7 mouse cellular contexts compared by ENCODE assay signal in the genomic region with DNA sequence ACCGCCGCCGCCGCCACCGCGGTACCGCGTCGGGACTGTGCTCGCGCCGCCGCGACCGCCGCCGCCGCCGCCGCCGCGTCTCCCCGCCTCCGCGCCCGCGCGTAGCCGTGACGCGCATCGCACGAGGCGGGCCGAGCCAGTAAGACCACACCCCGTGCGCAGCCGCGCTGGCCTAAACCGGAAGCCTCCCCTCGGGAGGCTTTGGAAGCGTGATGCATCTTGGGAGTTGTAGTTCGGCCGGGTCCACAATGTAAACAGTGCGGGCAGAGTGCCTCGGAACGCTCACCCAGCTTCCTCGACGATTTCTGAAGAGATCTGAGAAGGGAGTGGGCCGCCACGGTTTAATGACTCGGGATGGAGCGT. TPM values are rescaled to one million over a fixed set of nuclear protein-coding genes. Genes with fewer than 3 reads are reported as not detected.
DNase-seq lines count a peak whose midpoint lies in the region; ATAC-seq and TF ChIP-seq lines count a peak whose summit lies in the region.

No protein-coding gene starts in this region.

- peak; percentile 94 for DNase-seq in adrenal gland, postnatal 25 days
- DNase-seq in heart, adult 2 months = peak; percentile 94 to 97
- peak; percentile 94 to 95 for DNase-seq in kidney, adult 8-10 months
- peak; percentile 91 to 99 for DNase-seq in spleen, postnatal 10 days (ENCODE audit: low spot score in 2 of 2)

- WGBS in embryonic facial prominence, embryonic 12.5 days = under 1% methylated on average over 34 of the region's 53 CpGs
- under 1% methylated on average over 34 of the region's 53 CpGs for WGBS in heart, adult 2 months
- WGBS in limb, embryonic 13.5 days = 0% methylated on average over 19 of the region's 53 CpGs
- under 1% methylated on average over 53 of the region's 53 CpGs for WGBS in midbrain, embryonic 16.5 days

- H3K4me3 ChIP-seq in embryonic facial prominence, embryonic 12.5 days = peak overlapping the region; percentile 83
- peak overlapping the region; percentile 79 for H3K4me3 ChIP-seq in heart, adult 2 months
- H3K4me3 ChIP-seq in limb, embryonic 13.5 days = peak overlapping the region; percentile 84
- H3K4me3 ChIP-seq in midbrain, embryonic 16.5 days (ENCODE audit: low read depth, low read length) = peak overlapping the region; percentile 83

- H3K27me3 ChIP-seq in embryonic facial prominence, embryonic 12.5 days = no peaks in the 10 kb centered on the region
- H3K27me3 ChIP-seq in heart, adult 2 months (ENCODE audit: control insufficient read depth, insufficient read depth, low read length) = no peaks in the 10 kb centered on the region
- H3K27me3 ChIP-seq in limb, embryonic 13.5 days = no peaks in the 10 kb centered on the region
- H3K27me3 ChIP-seq in midbrain, embryonic 16.5 days (ENCODE audit: control insufficient read depth, insufficient read depth, low read depth, low read length) = no peaks in the 10 kb centered on the region

- H3K36me3 ChIP-seq in embryonic facial prominence, embryonic 12.5 days = no peaks in the 10 kb centered on the region
- peaks cover 15% of the 10 kb centered on the region for H3K36me3 ChIP-seq in heart, adult 2 months (ENCODE audit: control insufficient read depth, insufficient read depth, low read length)
- H3K36me3 ChIP-seq in limb, embryonic 13.5 days = no peaks in the 10 kb centered on the region
- H3K36me3 ChIP-seq in midbrain, embryonic 16.5 days (ENCODE audit: control insufficient read depth, insufficient read depth, low read length) = no peaks in the 10 kb centered on the region

- peak overlapping the region; percentile 77 for H3K27ac ChIP-seq in embryonic facial prominence, embryonic 12.5 days
- H3K27ac ChIP-seq in heart, adult 2 months = peak overlapping the region; percentile 84
- H3K27ac ChIP-seq in limb, embryonic 13.5 days = peak overlapping the region; percentile 75; the same call in 1 of the 2 replicates
- peak overlapping the region; percentile 92 for H3K27ac ChIP-seq in midbrain, embryonic 16.5 days (ENCODE audit: low read length)

- H3K4me1 ChIP-seq in embryonic facial prominence, embryonic 12.5 days = peaks cover 6% of the 10 kb centered on the region
- peaks cover 4% of the 10 kb centered on the region for H3K4me1 ChIP-seq in heart, adult 2 months (ENCODE audit: control insufficient read depth, insufficient read depth, low read length)
- H3K4me1 ChIP-seq in limb, embryonic 13.5 days = peaks cover 21% of the 10 kb centered on the region
- H3K4me1 ChIP-seq in midbrain, embryonic 16.5 days (ENCODE audit: control insufficient read depth, insufficient read depth, low read length) = peaks cover 17% of the 10 kb centered on the region

- no peak for TF ChIP-seq CTCF in heart, adult 2 months (IDR thresholded peaks at IDR 0.05)

- no peaks in the 10 kb centered on the region for H3K9me3 ChIP-seq in embryonic facial prominence, embryonic 12.5 days
- no peaks in the 10 kb centered on the region for H3K9me3 ChIP-seq in limb, embryonic 13.5 days
- no peaks in the 10 kb centered on the region for H3K9me3 ChIP-seq in midbrain, embryonic 16.5 days (replicated peaks; ENCODE audit: control insufficient read depth, low read length, poor library complexity, severe bottlenecking)

- ATAC-seq in embryonic facial prominence, embryonic 12.5 days (ENCODE audit: insufficient number of reproducible peaks, insufficient read depth, low FRiP score, low TSS enrichment) = peak; percentile 98
- peak; percentile 99 for ATAC-seq in limb, embryonic 13.5 days (ENCODE audit: low FRiP score, low read depth)
- ATAC-seq in midbrain, embryonic 16.5 days = peak; percentile 99

- peak overlapping the region; percentile 48 for H3K4me2 ChIP-seq in embryonic facial prominence, embryonic 12.5 days (replicated peaks)
- peak overlapping the region; percentile 61 for H3K4me2 ChIP-seq in limb, embryonic 13.5 days (replicated peaks)
- peak overlapping the region; percentile 49 for H3K4me2 ChIP-seq in midbrain, embryonic 16.5 days (ENCODE audit: low read length)

- intact Hi-C loops in heart, adult 2 months (cut with DNase I) = loop anchor here (2.0 to 5.0 kb wide), 2 partner anchors 34 to 42 kb away; no protein-coding TSS in a partner anchor

- peak overlapping the region; percentile 75 for H3K9ac ChIP-seq in embryonic facial prominence, embryonic 12.5 days
- H3K9ac ChIP-seq in heart, adult 2 months (ENCODE audit: low read depth, low read length) = peak overlapping the region; percentile 95
- peak overlapping the region; percentile 86 for H3K9ac ChIP-seq in limb, embryonic 13.5 days
- H3K9ac ChIP-seq in midbrain, embryonic 16.5 days (ENCODE audit: low read depth, low read length) = peak overlapping the region; percentile 89

- peaks cover 7% of the 10 kb centered on the region for H3K79me2 ChIP-seq in heart, adult 2 months (replicated peaks; ENCODE audit: control insufficient read depth, insufficient read depth, low read length)

- TF ChIP-seq EP300 in heart, adult 2 months (IDR thresholded peaks at IDR 0.05; ENCODE audit: insufficient read depth, low read depth, low read length) = peak; percentile 65; the same call in 1 of the 2 replicates

- TF ChIP-seq POLR2A in heart, adult 2 months (IDR thresholded peaks at IDR 0.05; ENCODE audit: insufficient read depth, low read depth, low read length) = peak; percentile 88

RNA-seq across cellular contexts. Expression of a gene that starts 28.9 kb away (rescaled TPM):
- 139 and 144 TPM in 2 replicates for total RNA-seq in adrenal gland, postnatal 25 days (2021)
- 28.4 and 30.2 TPM in 2 replicates for polyA plus RNA-seq in embryonic facial prominence, embryonic 12.5 days (2016; fragmentation: Nextera tagmentation; extraction: Ambion mirVana)
- 10 to 100 TPM; 62.7 to 63.6 TPM for total RNA-seq in heart, adult 2 months (2021)
- 57.0 and 72.2 TPM in 2 replicates for polyA plus RNA-seq in heart, adult 2 months (2012; rRNA removed)
- polyA plus RNA-seq in limb, embryonic 13.5 days (2015; fragmentation: Nextera tagmentation; extraction: Ambion mirVana) = 35.5 and 36.8 TPM in 2 replicates
- 32.8 and 39.3 TPM in 2 replicates for polyA plus RNA-seq in midbrain, embryonic 16.5 days (2015; fragmentation: Nextera tagmentation; extraction: Ambion mirVana)

RNA-seq across cellular contexts. Expression of a gene that starts 58.1 kb away (rescaled TPM):
- total RNA-seq in adrenal gland, postnatal 25 days (2021) = not detected in 2 replicates
- polyA plus RNA-seq in embryonic facial prominence, embryonic 12.5 days (2016; fragmentation: Nextera tagmentation; extraction: Ambion mirVana) = 0.04 and 0.13 TPM in 2 replicates
- under 1 TPM; 0.61 to 0.73 TPM for total RNA-seq in heart, adult 2 months (2021)
- polyA plus RNA-seq in heart, adult 2 months (2012; rRNA removed) = 0.47 and 0.57 TPM in 2 replicates
- 0.05 TPM in 1 of 2 replicates, not detected in the other for polyA plus RNA-seq in limb, embryonic 13.5 days (2015; fragmentation: Nextera tagmentation; extraction: Ambion mirVana)
- 13.0 and 16.9 TPM in 2 replicates for polyA plus RNA-seq in midbrain, embryonic 16.5 days (2015; fragmentation: Nextera tagmentation; extraction: Ambion mirVana)

Comparison
In these comparisons a context has a peak if more than half of its experiments do, and no peak if none do; other contexts are left out.
1. Peak in every context shown above with its lines: DNase-seq, ATAC-seq, H3K4me3 ChIP-seq and H3K27ac ChIP-seq.